Mouse (Mus musculus): ENCODE results near the gene Crim1.
A peak's percentile ranks its signal among the peaks of the same experiment; 100 is the strongest.

The Crim1 gene

GRCm38 (mm10) chr17:78326381-78326780 is 126.3 kb downstream of the Crim1 start:
- no peak for DNase-seq (ENCODE audit: low spot score in 2 of 2)

GRCm38 (mm10) chr17:78327187-78327586 is 127.1 kb downstream of the Crim1 start:
- DNase-seq (ENCODE audit: low spot score in 2 of 2): no peak

- DNase-seq (ENCODE audit: low spot score in 2 of 2): no peak
These were observed 128.2 kb downstream of the Crim1 start for GRCm38 (mm10) chr17:78328287-78328686.

- no peak for DNase-seq (ENCODE audit: low spot score in 2 of 2)
These were observed 131.4 kb downstream of the Crim1 start for GRCm38 (mm10) chr17:78331438-78331837.

GRCm38 (mm10) chr17:78333275-78333674 is 133.2 kb downstream of the Crim1 start:
- no peak for DNase-seq (ENCODE audit: low spot score in 2 of 2)

GRCm38 (mm10) chr17:78335250-78335649 is 135.2 kb downstream of the Crim1 start:
- no peak for DNase-seq (ENCODE audit: low spot score in 2 of 2)

- DNase-seq (ENCODE audit: low spot score in 2 of 2): no peak
These were observed 143.6 kb downstream of the Crim1 start for GRCm38 (mm10) chr17:78343688-78344087.

- no peak for DNase-seq (ENCODE audit: low spot score in 2 of 2)
These were observed 147.2 kb downstream of the Crim1 start for GRCm38 (mm10) chr17:78347111-78347801.

- DNase-seq (ENCODE audit: low spot score in 2 of 2): no peak
These were observed 151.8 kb downstream of the Crim1 start for GRCm38 (mm10) chr17:78351676-78352499.

- DNase-seq (ENCODE audit: low spot score in 2 of 2): no peak
These were observed 152.4 kb downstream of the Crim1 start for GRCm38 (mm10) chr17:78352500-78352855.

- DNase-seq (ENCODE audit: low spot score in 2 of 2): no peak
These were observed 154.4 kb downstream of the Crim1 start for GRCm38 (mm10) chr17:78354411-78354810.

GRCm38 (mm10) chr17:78354871-78355270 is 154.8 kb downstream of the Crim1 start:
- no peak for DNase-seq (ENCODE audit: low spot score in 2 of 2)

GRCm38 (mm10) chr17:78355611-78356010 is 155.6 kb downstream of the Crim1 start:
- peak in 1 of 2 experiments; percentile 12 for DNase-seq (ENCODE audit: low spot score in 2 of 2)

- DNase-seq (ENCODE audit: low spot score in 2 of 2): no peak
These were observed 157.7 kb downstream of the Crim1 start for GRCm38 (mm10) chr17:78357753-78358152.

GRCm38 (mm10) chr17:78358251-78358726 is 158.2 kb downstream of the Crim1 start:
- peak in 1 of 2 experiments; percentile 22 for DNase-seq (ENCODE audit: low spot score in 2 of 2)

GRCm38 (mm10) chr17:78361939-78362728 is 162.1 kb downstream of the Crim1 start:
- DNase-seq (ENCODE audit: low spot score in 2 of 2): no peak

GRCm38 (mm10) chr17:78364555-78365302 is 164.7 kb downstream of the Crim1 start:
- no peak for DNase-seq (ENCODE audit: low spot score in 2 of 2)

- DNase-seq (ENCODE audit: low spot score in 2 of 2): no peak
These were observed 166.0 kb downstream of the Crim1 start for GRCm38 (mm10) chr17:78366070-78366469.

- no peak for DNase-seq (ENCODE audit: low spot score in 2 of 2)
These were observed 168.4 kb downstream of the Crim1 start for GRCm38 (mm10) chr17:78368481-78368880.

- DNase-seq (ENCODE audit: low spot score in 2 of 2): no peak
These were observed 170.4 kb downstream of the Crim1 start for GRCm38 (mm10) chr17:78370445-78370844.

- DNase-seq (ENCODE audit: low spot score in 2 of 2): no peak
These were observed 173.1 kb downstream of the Crim1 start for GRCm38 (mm10) chr17:78373174-78373573.

Data from cerebellum, postnatal 4 days (tissue).